Mouse (Mus musculus) heart, adult 18-20 months (tissue): Measurements from ENCODE around the gene Tigar. TPM values are rescaled to one million over a fixed set of nuclear protein-coding genes. Genes with fewer than 3 reads are reported as not detected.

Experiments
- DNase-seq, 2 experiments: peaks; one replicate each; pipeline ENCODE4 v3.0.0; 2021 to 2022; ENCODE audit warnings: mixed read lengths in 1 of 2
- long read RNA-seq, 2 experiments: library from polyadenylated mRNA; stranded (forward); transcript quantifications; one replicate each; pipeline ENCODE4 v2.0.0; 2021
- total RNA-seq, 2 experiments: library from RNA; stranded (reverse); gene quantifications; 2 replicates each; pipeline ENCODE4 v1.2.3; 2021

Tigar gene
- total RNA-seq: 10 to 100 TPM; 45.3 to 63.0 TPM
- long read RNA-seq, experiment 1, transcript Tigar-201 (6 exons, 3,651 nt): major isoform, 18 of 217 reads
- long read RNA-seq, experiment 1, partial matches to known transcripts: 0 of 217 reads
- long read RNA-seq, experiment 1, other reads (novel, unspliced or antisense): 199 of 217 reads
- long read RNA-seq, experiment 2, transcript Tigar-201 (6 exons, 3,651 nt): major isoform, 5 of 154 reads
- long read RNA-seq, experiment 2, partial matches to known transcripts: 0 of 154 reads
- long read RNA-seq, experiment 2, other reads (novel, unspliced or antisense): 149 of 154 reads

GRCm38 (mm10) chr6:127109402-127109930, at the start of gene Tigar:
Gene Tigar (minus strand): TSS chr6:127109557.
- DNase-seq: peak; percentile 94 to 95

- no peak for DNase-seq
Measured at GRCm38 (mm10) chr6:127157321-127157720, 48.0 kb upstream of the Tigar start.

DNA sequence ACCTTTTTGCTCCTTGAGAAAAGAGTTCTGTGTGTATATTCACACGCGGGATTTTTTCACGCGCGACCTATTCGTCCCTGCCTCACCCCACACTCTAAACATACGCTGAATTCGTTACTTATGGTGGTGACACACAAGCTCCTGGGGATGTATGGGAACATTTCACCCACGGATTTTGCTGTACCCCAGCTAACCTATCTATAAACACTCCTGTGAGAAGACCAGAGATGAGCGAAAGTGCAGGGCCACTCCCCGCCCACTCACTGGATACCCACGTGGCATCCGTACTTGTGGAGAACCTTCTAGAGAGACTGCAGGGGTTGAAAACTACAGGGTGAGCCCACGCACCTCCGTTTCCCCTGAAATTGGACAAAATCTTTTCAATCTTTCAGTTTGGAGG, 46.1 kb upstream of the Tigar start:
- peak in 1 of 2 experiments; percentile 50 for DNase-seq

DNA sequence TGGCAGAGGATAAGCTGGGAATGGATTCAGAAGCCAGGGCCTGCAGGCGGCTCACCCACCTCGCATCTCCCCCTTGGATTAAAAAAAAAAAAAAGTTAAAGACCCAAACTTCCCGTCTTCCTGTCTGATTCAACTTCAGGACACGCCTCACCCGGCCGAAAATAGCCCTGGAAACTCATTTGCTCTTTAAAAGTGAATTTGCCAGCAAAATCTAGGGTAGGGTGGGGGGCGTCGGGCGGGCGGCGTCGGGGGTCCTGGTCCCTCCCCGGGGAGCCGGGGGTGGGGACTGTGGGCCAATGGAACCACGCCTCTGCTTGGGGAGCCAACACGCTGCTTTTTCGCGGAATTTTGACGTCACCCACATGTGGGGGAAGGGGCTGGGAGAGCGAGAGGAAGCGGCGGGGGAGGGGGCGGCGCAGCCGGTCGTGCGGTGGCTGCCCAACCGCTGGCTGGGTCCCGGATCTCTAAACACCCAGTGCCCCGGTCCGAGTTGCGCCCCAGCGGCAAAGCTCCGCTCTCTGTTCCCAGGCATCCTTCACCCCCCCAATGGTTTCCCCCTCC, 45.4 kb upstream of the Tigar start:
- DNase-seq: peak; percentile 75 to 81

DNA sequence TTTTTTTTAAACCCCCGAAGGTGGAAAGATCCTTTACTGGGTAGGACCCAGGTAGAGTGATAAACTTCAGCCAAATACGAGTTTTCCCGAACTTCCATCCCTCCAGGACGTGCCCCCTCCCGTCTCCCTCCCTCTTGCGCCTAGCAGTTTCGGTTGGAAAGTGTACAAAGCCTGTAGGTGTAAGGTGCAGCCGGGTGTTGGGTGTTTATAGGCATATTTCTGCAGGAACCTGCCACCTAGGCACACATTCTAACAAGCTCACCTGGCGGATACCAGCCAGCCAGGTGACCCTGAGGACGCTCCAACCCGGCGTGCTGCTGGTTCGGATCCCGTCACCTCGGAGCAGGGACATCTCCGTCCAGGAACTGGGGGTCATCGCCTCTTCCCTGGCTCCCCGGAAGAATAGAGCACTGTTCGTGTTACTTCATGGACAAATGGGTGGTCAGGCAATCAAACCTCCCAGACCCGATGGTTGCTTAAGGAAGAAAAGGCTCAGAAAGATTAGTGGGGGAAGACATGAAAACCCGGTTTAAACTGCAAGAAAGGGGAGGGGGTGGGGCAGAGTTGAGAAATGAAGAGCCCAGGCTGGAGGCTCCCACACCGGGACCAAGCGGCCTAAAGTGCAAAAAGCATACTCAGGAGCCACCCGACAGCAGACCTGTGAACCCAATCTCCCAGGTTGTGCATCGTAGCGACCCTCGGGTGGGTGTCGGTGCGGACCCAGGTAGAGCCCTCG, 44.8 kb upstream of the Tigar start:
- peak in 1 of 2 experiments; percentile 46 for DNase-seq

DNA sequence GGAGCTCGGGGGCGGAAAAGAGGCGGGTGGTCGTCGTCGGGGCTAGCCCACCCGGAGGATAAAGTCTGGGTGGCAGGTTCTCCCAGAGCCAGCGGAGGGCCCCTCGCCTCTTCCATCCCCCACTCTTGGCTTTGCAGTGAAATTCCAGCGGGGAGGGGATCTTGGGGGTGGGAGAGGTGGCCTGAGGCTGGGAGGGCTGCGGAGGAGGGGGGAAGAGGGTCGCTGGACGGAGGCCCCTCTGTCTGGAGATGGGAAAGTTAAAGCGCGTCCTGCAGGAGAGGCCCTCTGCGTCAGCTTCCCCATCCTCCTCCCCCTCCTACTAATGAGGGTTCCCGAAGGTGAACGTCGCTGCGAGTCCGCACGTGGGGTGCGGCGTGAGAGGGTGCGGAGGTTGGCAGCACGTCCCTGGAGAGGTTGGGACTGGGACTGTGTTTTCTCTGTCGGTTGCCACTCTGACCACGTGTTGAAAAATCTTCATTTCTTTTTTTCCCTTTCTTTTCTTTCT, 44.0 kb upstream of the Tigar start:
- peak; percentile 62 to 70 for DNase-seq

DNA sequence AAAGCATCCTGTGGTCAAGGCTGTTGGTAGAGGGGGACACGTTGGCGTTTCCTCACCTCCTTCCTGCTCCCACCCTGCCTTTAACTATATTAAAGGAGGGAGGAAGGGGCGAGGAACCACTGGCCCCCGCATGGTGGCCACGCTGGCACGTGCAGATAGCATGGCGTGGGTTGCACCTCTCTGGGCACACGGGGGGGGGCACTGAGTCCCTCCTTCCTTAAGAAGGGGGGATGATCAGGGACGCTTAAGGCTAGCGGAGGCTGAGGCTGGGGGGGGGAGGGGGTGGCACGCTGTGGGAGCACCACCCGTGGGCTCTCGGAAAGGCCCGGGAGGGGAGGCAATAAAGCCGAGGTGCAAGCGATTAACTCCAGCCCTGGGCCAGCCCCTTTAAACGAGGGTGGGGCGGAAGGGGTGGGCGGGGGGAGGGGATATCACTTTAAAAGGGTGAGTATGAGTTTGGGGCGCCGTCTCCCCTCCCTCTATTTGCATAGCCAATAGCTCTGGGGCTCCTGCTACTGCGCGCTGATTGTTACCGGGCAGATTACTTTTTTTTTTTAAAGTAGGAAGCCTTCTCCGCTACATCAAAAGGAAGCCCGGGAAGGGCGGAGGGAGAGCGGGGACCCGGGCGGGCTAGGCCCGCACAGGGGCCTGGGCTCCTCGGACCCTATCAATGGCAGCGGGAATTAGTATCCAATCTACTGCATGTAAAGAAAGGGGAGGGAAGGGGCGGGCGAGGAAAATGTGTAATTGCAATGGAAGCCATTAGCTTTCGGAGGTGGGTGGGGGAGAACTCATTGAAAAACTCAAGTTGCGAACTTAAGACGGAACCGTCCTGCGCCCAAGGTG, 43.0 kb upstream of the Tigar start, which contains the start of gene Ccnd2:
Ccnd2 (minus strand) TSS at position 88 of the 846 bp plus-strand sequence.
- peak; percentile 80 to 89 for DNase-seq

GRCm38 (mm10) chr6:127151565-127152105, 42.3 kb upstream of the Tigar start:
- peak; percentile 64 for DNase-seq

DNA sequence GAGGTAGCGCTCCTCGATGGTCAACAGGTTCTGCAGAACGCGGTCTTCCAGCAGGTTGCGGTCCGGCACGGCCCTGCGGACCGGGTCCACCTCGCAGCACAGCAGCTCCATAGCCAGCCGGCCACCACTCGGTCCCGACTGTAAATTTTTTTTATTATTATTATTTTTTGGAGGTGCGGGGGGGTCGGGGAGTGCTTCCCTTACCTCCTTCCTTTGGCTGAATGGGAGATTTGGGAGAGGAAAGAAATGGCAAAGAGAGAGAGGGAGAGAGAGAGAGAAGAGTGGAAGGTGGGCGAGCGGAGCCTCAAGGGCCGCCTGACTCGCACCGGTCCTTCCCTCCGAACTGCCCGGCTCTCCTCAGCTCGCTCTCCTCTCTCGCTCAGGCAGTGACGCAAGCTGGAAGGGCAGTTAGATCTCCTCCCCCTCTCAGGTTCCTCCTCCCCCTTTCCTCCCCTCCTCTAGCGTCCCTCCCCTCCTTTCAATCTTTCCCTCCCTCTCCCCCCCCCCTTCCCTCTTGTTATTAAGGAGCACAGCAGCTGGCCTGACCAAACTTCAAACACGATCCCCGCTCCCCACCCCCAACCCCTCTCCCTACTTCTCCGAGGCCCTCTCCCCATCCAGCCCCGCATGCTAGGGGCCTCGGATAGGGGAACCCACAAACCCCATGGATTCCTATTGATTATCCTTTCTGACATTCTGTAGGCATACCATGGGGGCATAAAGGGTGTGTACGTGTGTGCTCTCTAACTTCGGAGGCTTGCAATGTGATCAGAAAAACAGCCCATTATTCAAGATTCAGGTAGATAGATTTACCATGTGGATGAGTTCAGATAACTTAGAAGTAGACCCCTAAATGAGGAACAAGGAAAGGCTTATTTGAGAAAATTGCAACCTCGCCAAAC, 41.6 kb upstream of the Tigar start:
- peak; percentile 85 to 91 for DNase-seq

GRCm38 (mm10) chr6:127149944-127150662, 40.7 kb upstream of the Tigar start:
- peak; percentile 29 to 65 for DNase-seq

DNA sequence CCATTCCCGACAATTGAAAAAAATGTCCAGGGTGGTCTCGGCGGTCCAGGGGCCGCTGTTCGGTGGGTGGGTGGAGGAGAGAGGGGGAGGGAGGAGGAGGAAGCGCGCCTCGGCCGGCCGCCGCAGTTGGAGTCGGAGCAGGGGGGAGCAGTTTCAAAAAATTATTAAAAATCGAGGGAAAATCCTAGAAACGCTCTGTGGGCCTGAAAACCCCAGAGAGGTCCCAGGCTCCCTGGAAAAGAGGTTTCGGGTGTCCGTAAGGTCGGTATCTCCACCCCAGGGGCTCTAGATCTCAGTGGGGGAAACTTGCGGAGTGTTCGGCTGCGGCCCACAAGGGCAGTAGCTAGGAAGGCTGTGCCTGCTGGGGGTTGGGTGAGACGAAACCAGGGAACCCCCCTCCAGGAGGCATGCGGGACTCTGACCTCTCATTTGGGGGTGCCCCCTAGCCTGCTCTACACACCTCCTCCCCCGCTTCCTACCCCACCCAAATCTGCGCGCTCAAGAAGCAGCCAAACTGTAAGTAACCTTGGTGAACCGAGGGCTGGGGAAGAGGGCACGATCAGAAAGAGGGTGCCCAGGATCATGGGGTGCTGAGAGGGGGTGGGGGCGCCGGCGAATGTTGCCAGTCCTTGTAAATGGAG, 40.1 kb upstream of the Tigar start:
- peak; percentile 50 to 78 for DNase-seq

GRCm38 (mm10) chr6:127148526-127149302, 39.4 kb upstream of the Tigar start:
- DNase-seq: peak; percentile 36 to 37

DNA sequence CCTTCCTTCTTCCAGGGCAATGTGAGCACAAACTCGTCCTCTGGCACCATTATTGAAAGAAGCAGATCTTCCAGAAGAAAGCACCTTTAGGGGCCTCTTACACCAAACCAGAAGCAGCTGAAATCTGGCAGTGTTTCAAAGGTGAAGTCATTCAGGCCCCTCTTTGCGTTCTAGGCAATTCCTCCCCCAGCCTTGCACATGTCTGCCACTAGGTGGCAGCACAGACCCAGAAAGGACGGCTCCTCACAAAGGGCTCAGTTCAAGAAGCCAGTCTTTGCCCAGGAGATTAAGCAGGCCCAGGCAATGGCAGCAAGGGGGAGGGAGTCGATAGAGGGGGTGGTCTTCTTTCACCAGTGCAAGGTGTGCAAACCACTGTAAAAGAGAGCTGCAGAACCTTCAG, 38.3 kb upstream of the Tigar start:
- DNase-seq: peak; percentile 91 to 93

- DNase-seq: no peak
Measured at GRCm38 (mm10) chr6:127146322-127146947, 37.1 kb upstream of the Tigar start.

DNA sequence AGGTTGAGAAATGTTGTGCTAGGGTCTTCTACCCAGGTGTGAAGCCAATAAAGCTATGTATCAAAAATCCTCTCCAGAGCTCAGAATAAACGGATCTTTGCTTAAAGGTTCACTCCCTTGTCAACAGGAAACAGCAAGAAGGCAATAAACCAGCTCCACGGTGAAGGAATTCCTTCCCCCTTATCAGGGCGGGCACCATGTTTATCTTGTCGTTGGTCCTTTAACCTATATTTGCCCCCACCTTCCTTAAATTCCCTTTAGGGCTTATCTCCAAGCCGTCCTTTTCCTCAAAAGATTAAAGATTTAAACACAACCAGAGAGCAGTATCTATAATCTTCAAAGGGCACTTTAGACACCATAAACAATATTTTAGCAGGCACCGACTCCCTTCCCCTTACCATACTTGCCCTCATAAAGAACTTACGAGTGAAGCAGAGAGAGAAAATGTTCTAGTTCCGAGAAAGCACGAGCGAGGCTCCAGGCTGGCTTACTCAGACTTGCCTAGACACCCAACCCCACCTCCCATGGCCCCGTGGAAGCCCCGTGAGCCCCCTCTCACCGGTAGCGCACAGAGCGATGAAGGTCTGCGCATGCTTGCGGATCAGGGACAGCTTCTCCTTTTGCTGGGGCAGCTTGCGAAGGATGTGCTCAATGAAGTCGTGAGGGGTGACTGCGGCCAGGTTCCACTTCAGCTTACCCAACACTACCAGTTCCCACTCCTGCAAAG, 36.3 kb upstream of the Tigar start:
- DNase-seq: no peak

DNA sequence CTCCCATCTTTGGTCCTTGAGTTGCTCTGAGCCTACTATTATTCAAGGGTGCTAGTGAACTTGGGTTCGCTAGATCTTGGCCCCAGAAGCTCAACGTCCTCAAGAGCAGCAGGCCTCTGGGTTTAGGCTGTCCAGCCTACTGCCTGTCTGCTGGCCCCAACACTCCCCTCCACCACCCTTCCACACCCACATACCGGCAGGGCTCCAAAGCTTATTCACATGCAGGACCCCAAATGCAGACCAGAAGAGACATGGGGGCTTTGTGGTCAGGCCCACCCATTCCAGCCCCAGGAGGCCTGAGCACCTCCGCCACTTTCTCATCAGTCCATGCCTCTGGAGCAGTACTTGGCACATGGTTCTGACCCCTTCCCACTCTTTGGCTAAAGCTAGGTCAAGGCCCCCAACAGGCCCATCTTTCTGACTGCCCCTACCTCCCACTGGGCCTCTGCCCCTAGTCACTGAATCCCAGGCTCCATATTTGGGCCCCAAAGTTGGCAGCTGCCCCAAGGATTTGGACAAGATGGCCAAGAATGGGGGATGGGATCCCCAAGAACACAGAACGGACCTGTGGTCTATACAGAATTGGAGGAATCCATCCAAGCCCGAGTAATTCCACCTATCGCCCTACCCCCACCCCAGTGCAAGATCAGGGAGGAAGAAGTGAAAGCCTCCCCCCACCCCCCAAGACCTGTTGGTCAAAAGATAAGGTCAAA, 34.4 kb upstream of the Tigar start:
- no peak for DNase-seq
